Mouse (Mus musculus) thymus, adult 2 months (tissue): Measurements from ENCODE around the gene Krt17.

Source experiments
- CTCF ChIP-seq: fragments of 200-500 bp; IDR thresholded peaks from 2 replicates; pipeline ENCODE4 v1.5.1; 2012; ENCODE audit warnings: mild to moderate bottlenecking, control low read depth, low read length, moderate library complexity, borderline replicate concordance; ENCODE audit not compliant: control insufficient read depth, poor library complexity, insufficient read depth; ENCODE audit errors: extremely low read depth
- POLR2A ChIP-seq: fragments of 200-500 bp; IDR thresholded peaks from 2 replicates; pipeline ENCODE4 v1.6.1; 2012; ENCODE audit warnings: mild to moderate bottlenecking, low read length, control low read depth, moderate library complexity; ENCODE audit not compliant: control insufficient read depth, poor library complexity, insufficient read depth; ENCODE audit errors: extremely low read depth

DNA sequence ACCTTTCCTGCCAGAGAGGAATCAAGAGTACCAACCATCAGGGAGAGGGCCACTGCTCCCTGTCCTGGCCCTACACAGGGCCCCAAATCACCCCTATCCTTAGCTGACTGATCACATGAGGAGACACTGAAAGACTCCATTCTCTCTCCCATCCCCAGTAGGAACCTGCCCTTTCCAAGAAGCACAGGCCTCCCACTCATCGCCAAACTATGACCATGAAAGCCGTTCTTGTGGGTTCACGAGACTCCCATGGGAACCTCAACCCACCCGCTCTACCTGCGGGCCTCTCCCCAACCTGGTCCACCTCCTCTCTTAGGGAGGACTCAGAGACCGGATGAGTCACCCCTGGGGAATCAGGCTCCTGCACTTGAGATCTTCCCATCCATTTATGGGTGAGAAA, 5.3 kb downstream of the Krt17 start:
- no peak for TF ChIP-seq CTCF
- TF ChIP-seq POLR2A: no peak
